Mouse (Mus musculus) heart, adult 2 months (tissue): Measurements from ENCODE around the gene Cflar. TPM values are rescaled to one million over a fixed set of nuclear protein-coding genes. Genes with fewer than 3 reads are reported as not detected.
"Not testable (repeated sequence)": the region's sequence is repeated elsewhere in the genome, so short reads cannot be mapped to it uniquely, and the experiment has no call there.

Experiments used
- DNase-seq, 2 experiments: peaks; one replicate each; pipeline ENCODE4 v3.0.0; 2021
- H3K27ac ChIP-seq: fragments of 200-600 bp; 2 replicates; pipeline ENCODE4 v1.8.1; 2022
- H3K27me3 ChIP-seq: fragments of 200-500 bp; 2 replicates; pipeline ENCODE4 v1.6.1; 2012; ENCODE audit warnings: mild to moderate bottlenecking, low read length, inconsistent platforms, mixed read lengths; ENCODE audit not compliant: control insufficient read depth, insufficient read depth
- H3K36me3 ChIP-seq: fragments of 200-500 bp; 2 replicates; pipeline ENCODE4 v1.6.1; 2012; ENCODE audit warnings: low read length, inconsistent platforms; ENCODE audit not compliant: control insufficient read depth, insufficient read depth
- H3K4me1 ChIP-seq: fragments of 200-500 bp; 2 replicates; pipeline ENCODE4 v1.6.1; 2011; ENCODE audit warnings: low read length; ENCODE audit not compliant: control insufficient read depth, insufficient read depth
- H3K4me3 ChIP-seq: fragments of 200-600 bp; 2 replicates; pipeline ENCODE4 v1.8.1; 2022
- H3K79me2 ChIP-seq: fragments of 200-500 bp; replicated peaks from 2 replicates; pipeline ENCODE4 v1.6.1; 2012; ENCODE audit warnings: mild to moderate bottlenecking, inconsistent platforms, low read length, moderate library complexity, mixed read lengths; ENCODE audit not compliant: control insufficient read depth, insufficient read depth
- H3K9ac ChIP-seq: fragments of 200-500 bp; 2 replicates; pipeline ENCODE4 v1.6.1; 2012; ENCODE audit warnings: low read depth, mild to moderate bottlenecking, control low read depth, inconsistent platforms, low read length, mixed read lengths
- CTCF ChIP-seq: fragments of 200-600 bp; IDR thresholded peaks from 2 replicates; pipeline ENCODE4 v1.8.1; 2022; ENCODE audit warnings: antibody characterized with exemption, mild to moderate bottlenecking, moderate library complexity
- EP300 ChIP-seq: fragments of 200-500 bp; IDR thresholded peaks from 2 replicates; pipeline ENCODE4 v1.6.1; 2011; ENCODE audit warnings: low read depth, low read length, control low read depth; ENCODE audit not compliant: insufficient read depth
- POLR2A ChIP-seq: fragments of 200-500 bp; IDR thresholded peaks from 2 replicates; pipeline ENCODE4 v1.6.1; 2011; ENCODE audit warnings: mild to moderate bottlenecking, low read depth, low read length, control low read depth; ENCODE audit not compliant: insufficient read depth
- WGBS: fragments of 180-500 bp; shearing (Covaris S2); methylation state at CpG from one replicate; pipeline ENCODE4 v1.1.7; 2018; 5-methylcytosine and 5-hydroxymethylcytosine counted together
- intact Hi-C: fragments of 180-260 bp; cut with DNase I; formaldehyde crosslinking; loops from one replicate; pipeline ENCODE4 v1.15.1; 2025
- polyA plus RNA-seq: library from polyadenylated mRNA; depleted of rRNA; stranded (reverse); fragments of >200 nt; gene quantifications from 2 replicates; pipeline ENCODE4 v1.2.3, GENCODE M21; 2012
- total RNA-seq, 2 experiments: library from RNA; stranded (reverse); gene quantifications; 2 replicates each; pipeline ENCODE4 v1.2.3; 2021

Gene Cflar
- total and polyA plus RNA-seq, 3 experiments: 21.7 to 63.0 (median 50.2) TPM

GRCm38 (mm10) chr1:58675011-58675410 is 36.3 kb upstream of the Cflar start:
- 0 out of 2 replicates have a peak, but pooled peaks cover 1% of the 10 kb centered on the region for H3K27me3 ChIP-seq
- 85% methylated on average over 3 of the region's 3 CpGs for WGBS
- H3K4me3 ChIP-seq: no peak overlapping the region
- intact Hi-C loops: no loop called here
- no peak overlapping the region for H3K9ac ChIP-seq
- no peaks in the 10 kb centered on the region for H3K36me3 ChIP-seq
- H3K4me1 ChIP-seq: no peaks in the 10 kb centered on the region
- no peak for DNase-seq
- no peak for TF ChIP-seq POLR2A
- no peak for TF ChIP-seq CTCF
- TF ChIP-seq EP300: no peak
- H3K79me2 ChIP-seq: no peaks in the 10 kb centered on the region
- no peak overlapping the region for H3K27ac ChIP-seq

- Histone ChIP-seq H3K79me2 (no peaks in the 10 kb centered on the region), H3K27me3 (0 out of 2 replicates have a peak, but pooled peaks cover 1% of the 10 kb centered on the region), H3K4me3 (no peak overlapping the region), H3K27ac (no peak overlapping the region), H3K9ac (no peak overlapping the region), H3K36me3 (no peaks in the 10 kb centered on the region), H3K4me1 (no peaks in the 10 kb centered on the region)
- intact Hi-C loops: loop anchor here (1.0 kb wide), 1 partner anchor 115 kb away; no protein-coding TSS in a partner anchor
- no peak for DNase-seq
- TF ChIP-seq EP300 (no peak), CTCF (peak; percentile 81), POLR2A (no peak)
- WGBS: 87% methylated on average over 1 of the region's 1 CpGs
Measured at GRCm38 (mm10) chr1:58677575-58677974, 33.7 kb upstream of the Cflar start.

GRCm38 (mm10) chr1:58678412-58678811 is 32.9 kb upstream of the Cflar start:
- DNase-seq, H3K9ac ChIP-seq, H3K79me2 ChIP-seq, H3K27ac ChIP-seq, intact Hi-C loops, H3K4me3 ChIP-seq, H3K4me1 ChIP-seq, H3K36me3 ChIP-seq, H3K27me3 ChIP-seq: not testable (repeated sequence)
- 27% methylated on average over 5 of the region's 5 CpGs for WGBS

- Histone ChIP-seq H3K27ac (no peak overlapping the region), H3K9ac (no peak overlapping the region), H3K27me3 (no peaks in the 10 kb centered on the region), H3K4me1 (no peaks in the 10 kb centered on the region), H3K79me2 (no peaks in the 10 kb centered on the region), H3K4me3 (no peak overlapping the region), H3K36me3 (no peaks in the 10 kb centered on the region)
- WGBS: 92% methylated on average over 1 of the region's 1 CpGs
- intact Hi-C loops: no loop called here
- no peak for DNase-seq
- TF ChIP-seq EP300: no peak
Measured at GRCm38 (mm10) chr1:58689426-58689825, 21.9 kb upstream of the Cflar start.

- DNase-seq: no peak
- WGBS: 72% methylated on average over 6 of the region's 6 CpGs
- intact Hi-C loops: no loop called here
Measured at GRCm38 (mm10) chr1:58690006-58690744, 21.1 kb upstream of the Cflar start.

GRCm38 (mm10) chr1:58690834-58691488 is 20.3 kb upstream of the Cflar start:
- H3K27me3 ChIP-seq, H3K4me1 ChIP-seq, H3K27ac ChIP-seq, DNase-seq, intact Hi-C loops, H3K79me2 ChIP-seq, H3K9ac ChIP-seq, H3K4me3 ChIP-seq, H3K36me3 ChIP-seq: not testable (repeated sequence)
- WGBS: 82% methylated on average over 2 of the region's 3 CpGs

More at GRCm38 (mm10) chr1:58690006-58690744, 21.1 kb upstream of the Cflar start:
- no peak overlapping the region for H3K4me3 ChIP-seq
- TF ChIP-seq EP300: no peak
- TF ChIP-seq POLR2A: no peak
- TF ChIP-seq CTCF: no peak
- H3K27ac ChIP-seq: no peak overlapping the region
- H3K79me2 ChIP-seq: no peaks in the 10 kb centered on the region
- H3K4me1 ChIP-seq: no peaks in the 10 kb centered on the region
- no peak overlapping the region for H3K9ac ChIP-seq
- H3K27me3 ChIP-seq: no peaks in the 10 kb centered on the region
- no peaks in the 10 kb centered on the region for H3K36me3 ChIP-seq

- intact Hi-C loops, DNase-seq: not testable (repeated sequence)
- 57% methylated on average over 1 of the region's 1 CpGs for WGBS
Measured at GRCm38 (mm10) chr1:58691718-58692117, 19.6 kb upstream of the Cflar start.

More at GRCm38 (mm10) chr1:58691718-58692117, 19.6 kb upstream of the Cflar start:
- not testable (repeated sequence) for H3K36me3 ChIP-seq, H3K4me1 ChIP-seq, H3K27ac ChIP-seq, H3K27me3 ChIP-seq, H3K4me3 ChIP-seq, H3K9ac ChIP-seq, H3K79me2 ChIP-seq
